Mouse (Mus musculus) left cerebral cortex, postnatal 10 days (tissue): Measurements from ENCODE around the gene Kifc3. TPM values are rescaled to one million over a fixed set of nuclear protein-coding genes. Genes with fewer than 3 reads are reported as not detected.
A peak's percentile ranks its signal among the peaks of the same experiment; 100 is the strongest.

Source experiments
- DNase-seq, 2 experiments: peaks; one replicate each; pipeline ENCODE4 v3.0.0; 2021 to 2022; ENCODE audit warnings: low spot score in 2 of 2, mixed read lengths in 1 of 2; ENCODE audit errors: extremely low spot score in 1 of 2
- intact Hi-C: fragments of 180-260 bp; cut with DNase I; formaldehyde crosslinking; loops from one replicate; pipeline ENCODE4 v1.15.1; 2025
- total RNA-seq, 2 experiments: library from RNA; stranded (reverse); gene quantifications; 2 replicates each; pipeline ENCODE4 v1.2.3; 2021

Gene Kifc3
- total RNA-seq, 2 experiments from 2014 or later: 56.2 to 58.6 TPM

- intact Hi-C loops: loop anchor here (10.0 kb wide), 1 partner anchor 101 kb away; no protein-coding TSS in a partner anchor
- no peak for DNase-seq
These were observed 3.3 kb upstream of the Kifc3 start for GRCm38 (mm10) chr8:95205946-95206345.

GRCm38 (mm10) chr8:95204039-95204380, 1.4 kb upstream of the Kifc3 start:
- DNase-seq: peak; percentile 66 to 76
- intact Hi-C loops: loop anchor here (5.0 to 10.0 kb wide), 2 partner anchors 99 to 262 kb away; no protein-coding TSS in a partner anchor

DNA sequence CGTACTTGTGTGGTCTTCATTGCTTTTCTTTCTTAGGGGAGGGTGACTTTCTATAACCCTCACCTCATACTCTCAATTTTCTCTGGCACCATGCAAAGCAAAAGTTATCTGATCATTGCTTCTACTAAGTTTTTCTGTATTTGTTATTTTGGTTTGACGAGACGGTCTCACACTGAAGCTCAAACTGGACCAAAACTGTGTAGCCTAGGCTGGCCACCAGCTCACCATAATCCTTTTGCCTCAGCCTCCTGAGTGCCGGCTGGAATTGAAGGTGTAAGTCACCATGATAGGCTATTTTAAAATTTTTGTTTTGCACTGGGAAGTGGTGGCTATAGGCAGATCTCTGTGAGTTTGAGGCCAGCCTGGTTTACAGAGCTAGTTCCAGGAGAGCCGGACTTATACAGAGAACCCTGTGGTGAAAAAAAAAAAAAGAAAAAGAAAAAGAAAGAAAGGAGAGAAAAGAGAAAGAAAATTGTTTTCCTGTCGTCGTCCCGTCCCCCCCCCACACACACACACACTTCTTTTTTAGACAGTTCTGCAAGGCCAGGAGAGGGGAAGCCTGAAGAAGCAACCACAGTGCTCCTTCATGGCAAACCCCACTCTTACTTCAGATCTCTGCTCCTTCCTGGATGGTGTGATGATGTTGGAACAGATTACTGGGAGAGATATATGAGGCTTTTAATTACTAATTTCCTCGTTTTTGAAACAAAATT, 870 bp upstream of the Kifc3 start:
- DNase-seq: no peak
- intact Hi-C loops: loop anchor here (2.0 to 10.0 kb wide), 3 partner anchors 67 to 261 kb away; no protein-coding TSS in a partner anchor

- DNase-seq: no peak
- intact Hi-C loops: loop anchor here (2.0 to 10.0 kb wide), 3 partner anchors 65 to 260 kb away; no protein-coding TSS in a partner anchor
These were observed 499 bp downstream of the Kifc3 start for GRCm38 (mm10) chr8:95202056-95202570.

DNA sequence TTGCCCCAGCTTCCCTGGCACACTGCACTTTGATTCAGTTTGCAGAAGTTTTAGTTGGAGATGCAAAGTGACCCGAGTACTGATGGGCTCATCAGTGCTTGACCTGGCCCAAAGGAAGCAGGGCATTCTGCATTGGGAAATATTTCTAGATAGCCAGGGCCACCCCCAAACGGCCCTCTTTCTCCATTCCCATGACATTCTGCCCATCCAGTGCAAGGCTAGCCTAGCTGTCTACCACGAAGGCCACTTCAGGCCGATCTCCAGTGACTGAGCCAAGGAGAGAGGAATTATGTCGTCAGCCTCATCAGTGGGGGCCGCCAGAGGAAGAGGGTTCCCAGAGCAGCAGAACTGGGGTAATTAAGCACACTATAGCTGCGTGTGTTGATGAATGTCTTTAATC, 1.1 kb downstream of the Kifc3 start:
- intact Hi-C loops: loop anchor here (5.0 to 10.0 kb wide), 2 partner anchors 97 to 259 kb away; no protein-coding TSS in a partner anchor
- DNase-seq: no peak

DNA sequence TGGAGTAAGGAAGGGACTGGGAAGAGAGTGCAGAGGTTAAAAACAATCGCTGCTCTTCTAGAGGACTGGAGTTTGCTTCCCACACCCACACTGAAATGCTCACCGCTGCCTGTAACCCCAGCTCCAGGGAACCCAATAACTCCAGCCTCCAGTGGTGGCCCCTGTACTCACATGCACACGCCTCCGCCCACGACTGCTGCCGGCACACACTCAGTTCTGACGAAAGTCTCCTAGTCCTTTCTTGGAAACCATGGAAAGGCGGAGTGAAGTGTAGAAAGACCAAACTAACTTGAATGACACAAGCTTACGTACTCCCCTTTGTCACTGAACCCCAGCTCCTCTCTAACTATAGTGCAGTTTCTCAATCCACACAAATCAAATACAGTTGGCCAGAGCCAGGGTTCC, 2.6 kb downstream of the Kifc3 start:
- no peak for DNase-seq
- intact Hi-C loops: loop anchor here (5.0 to 10.0 kb wide), 2 partner anchors 95 to 258 kb away; no protein-coding TSS in a partner anchor

GRCm38 (mm10) chr8:95195728-95196127, 6.9 kb downstream of the Kifc3 start:
- no peak for DNase-seq
- intact Hi-C loops: no loop called here

DNA sequence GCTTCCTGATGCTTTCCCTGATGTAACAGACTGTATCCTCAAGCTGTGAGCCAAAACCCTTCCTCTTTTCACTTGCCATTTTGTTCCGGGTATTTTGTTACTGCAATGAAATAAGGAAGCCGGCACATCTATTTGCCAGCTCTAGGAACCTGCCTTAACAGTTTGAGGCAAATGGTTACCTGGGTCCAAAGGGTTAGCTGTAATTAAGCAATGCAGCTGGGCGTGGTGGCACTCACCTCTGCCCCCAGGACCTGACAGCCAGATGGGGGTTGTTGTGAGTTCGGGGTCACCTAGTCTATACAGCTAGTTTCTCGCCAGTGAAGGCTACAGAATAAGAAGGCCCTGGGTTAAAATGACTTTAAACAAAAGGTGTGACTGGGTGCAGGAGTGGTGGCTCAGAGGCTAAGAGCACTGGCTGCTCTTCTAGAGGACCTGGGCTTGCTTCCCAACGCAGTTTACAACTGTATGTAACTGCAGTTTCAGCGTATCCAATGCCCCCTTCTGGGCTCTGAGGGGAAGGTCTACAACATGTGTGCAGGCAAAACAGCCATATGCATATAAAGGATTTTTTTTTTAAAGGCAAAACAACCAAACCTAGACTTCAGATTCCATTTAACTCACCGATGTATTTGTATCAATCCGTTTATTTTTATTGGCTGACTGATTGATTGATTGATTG, 11.0 kb downstream of the Kifc3 start:
- intact Hi-C loops: no loop called here
- DNase-seq: no peak

- intact Hi-C loops: no loop called here
- no peak for DNase-seq
These were observed 15.0 kb downstream of the Kifc3 start for GRCm38 (mm10) chr8:95187579-95187978.

GRCm38 (mm10) chr8:95185891-95186513, 16.6 kb downstream of the Kifc3 start:
- intact Hi-C loops: no loop called here
- no peak for DNase-seq

- intact Hi-C loops: no loop called here
- no peak for DNase-seq
These were observed 17.5 kb downstream of the Kifc3 start for GRCm38 (mm10) chr8:95185104-95185503.

GRCm38 (mm10) chr8:95184171-95184570, 18.4 kb downstream of the Kifc3 start:
- no peak for DNase-seq
- intact Hi-C loops: no loop called here

DNA sequence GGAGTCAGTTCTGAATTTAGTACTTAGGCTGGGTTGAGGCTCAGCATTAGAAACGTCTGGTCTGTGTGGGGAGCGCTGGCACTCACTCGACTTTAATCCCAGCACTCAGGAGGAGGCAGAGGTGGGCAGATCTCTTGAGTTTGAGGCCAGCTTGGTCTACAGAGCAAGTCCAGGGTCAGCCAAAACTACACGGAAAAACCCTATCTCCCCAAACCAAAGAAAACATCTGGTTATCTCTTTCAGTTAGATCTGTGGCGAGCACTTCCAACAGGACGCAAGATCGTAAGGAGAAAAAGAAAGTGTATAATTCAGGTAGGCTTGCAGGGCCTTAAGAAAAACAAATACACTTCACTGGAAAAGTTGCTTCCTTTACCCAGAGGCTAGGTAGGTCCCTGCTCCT, 20.8 kb downstream of the Kifc3 start:
- intact Hi-C loops: no loop called here
- no peak for DNase-seq

- no peak for DNase-seq
These were observed 24.4 kb downstream of the Kifc3 start for GRCm38 (mm10) chr8:95178191-95178590.

GRCm38 (mm10) chr8:95176985-95177384, 25.6 kb downstream of the Kifc3 start:
- intact Hi-C loops: no loop called here
- no peak for DNase-seq

More at GRCm38 (mm10) chr8:95178191-95178590, 24.4 kb downstream of the Kifc3 start:
- intact Hi-C loops: no loop called here

GRCm38 (mm10) chr8:95175808-95176207, 26.8 kb downstream of the Kifc3 start:
- DNase-seq: peak in 1 of 2 experiments; percentile 42
- intact Hi-C loops: no loop called here

DNA sequence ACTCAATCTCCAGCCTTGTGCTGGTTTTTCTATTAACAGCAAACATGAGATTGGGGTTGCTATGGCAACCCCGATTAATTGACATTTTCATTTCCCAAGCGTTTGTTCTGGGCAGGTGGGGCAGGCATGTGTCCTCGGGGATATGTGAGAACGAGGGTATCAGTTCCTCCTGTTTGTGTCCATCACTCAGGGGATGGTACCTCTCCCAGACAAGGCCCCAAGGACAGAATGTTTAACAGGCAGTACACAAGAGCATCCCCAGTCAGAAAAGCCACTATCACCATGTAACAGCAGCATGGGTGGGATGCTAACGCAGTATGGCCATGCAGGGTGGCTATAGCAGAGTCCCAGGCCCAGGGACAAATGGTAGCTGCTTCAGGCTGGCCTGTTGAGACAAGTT, 27.3 kb downstream of the Kifc3 start:
- intact Hi-C loops: no loop called here
- DNase-seq: peak in 1 of 2 experiments; percentile 20

DNA sequence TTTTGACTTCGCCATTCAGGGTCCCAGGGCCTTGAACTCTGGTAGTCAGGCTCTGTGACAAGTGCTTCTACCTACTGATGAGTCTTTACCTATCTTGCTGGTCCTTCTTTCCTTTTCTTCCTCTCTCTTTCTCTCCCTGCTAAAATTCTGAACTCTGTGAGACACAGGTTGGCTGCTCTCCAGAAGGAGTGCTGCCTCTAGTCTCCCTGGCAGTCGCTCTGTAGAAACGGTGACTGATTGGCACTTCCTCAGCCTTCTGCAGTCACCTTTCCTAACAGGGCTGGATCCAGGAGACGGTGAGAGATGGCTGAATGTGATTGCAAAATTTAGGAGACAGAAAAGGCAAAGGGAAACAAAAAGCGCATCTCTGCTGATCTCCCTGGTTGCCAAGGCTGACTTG, 30.2 kb downstream of the Kifc3 start:
- intact Hi-C loops: no loop called here
- peak in 1 of 2 experiments; percentile 22 for DNase-seq

DNA sequence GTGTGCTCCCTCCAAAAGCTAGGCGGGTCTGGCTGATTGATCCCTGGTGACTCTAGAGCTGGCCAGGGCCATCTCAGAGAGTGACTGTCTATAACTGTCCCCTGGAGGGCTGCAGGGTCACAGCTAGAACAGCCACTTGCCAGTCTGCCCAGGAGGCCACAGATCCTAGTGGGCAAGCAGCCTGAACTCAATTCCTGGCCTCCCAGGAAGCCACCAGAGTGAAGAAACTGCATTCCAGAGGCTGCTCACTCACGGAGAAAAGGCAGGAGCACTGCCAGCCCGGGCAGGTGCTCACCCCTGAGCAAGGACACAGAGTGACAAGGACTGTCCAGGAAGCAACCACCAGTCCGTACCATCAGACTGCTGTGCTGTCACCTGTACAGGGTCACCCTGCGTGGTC, 34.9 kb downstream of the Kifc3 start:
- DNase-seq: no peak
- intact Hi-C loops: no loop called here
